Mouse (Mus musculus): Measurements from ENCODE around the gene Wwc2.
"Not testable (repeated sequence)": the region's sequence is repeated elsewhere in the genome, so short reads cannot be mapped to it uniquely, and the experiment has no call there.

Wwc2 gene

GRCm38 (mm10) chr8:47849842-47850241 is 140.9 kb downstream of the Wwc2 start:
- DNase-seq (ENCODE audit: low spot score), result no peak

DNA sequence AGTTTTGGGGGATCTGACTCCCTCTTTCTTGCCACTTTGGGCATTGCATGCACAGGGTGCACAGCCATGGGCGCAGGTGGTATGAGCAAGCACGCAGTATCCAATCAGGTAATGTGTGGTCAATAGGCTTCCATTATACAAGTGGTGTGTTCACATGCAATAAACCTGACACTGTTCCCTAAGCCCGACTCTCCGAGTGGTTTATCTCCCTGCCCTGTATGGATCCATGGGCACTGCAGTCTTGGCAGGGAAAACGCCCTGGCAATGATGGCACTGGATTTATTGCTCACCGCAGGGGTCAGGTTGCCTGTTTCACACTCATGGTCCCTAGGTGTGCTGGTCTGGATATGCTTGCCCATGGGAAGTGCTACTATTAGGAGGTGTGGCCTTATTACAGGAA is 142.8 kb downstream of the Wwc2 start:
- DNase-seq (ENCODE audit: low spot score), result no peak

DNA sequence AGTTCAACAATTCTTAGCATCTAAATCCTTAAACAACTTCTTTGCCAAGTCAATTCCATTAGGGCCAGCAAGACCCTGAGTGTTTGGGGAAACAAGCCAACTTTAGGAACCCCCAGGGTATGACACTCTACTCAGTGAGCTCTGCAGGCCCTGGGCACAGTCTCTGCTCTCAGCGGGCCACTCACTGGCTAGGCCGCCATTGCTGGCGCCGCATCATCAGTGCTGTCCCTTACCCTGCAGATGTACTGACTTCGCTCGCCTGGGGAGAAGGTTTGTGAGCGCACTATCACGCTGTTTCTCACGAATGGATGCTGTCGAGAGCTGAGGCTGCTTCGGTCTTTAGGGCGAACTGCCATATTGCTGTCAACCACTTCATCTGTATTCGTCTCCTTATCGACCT is 143.6 kb downstream of the Wwc2 start:
- DNase-seq (ENCODE audit: low spot score), result no peak

DNA sequence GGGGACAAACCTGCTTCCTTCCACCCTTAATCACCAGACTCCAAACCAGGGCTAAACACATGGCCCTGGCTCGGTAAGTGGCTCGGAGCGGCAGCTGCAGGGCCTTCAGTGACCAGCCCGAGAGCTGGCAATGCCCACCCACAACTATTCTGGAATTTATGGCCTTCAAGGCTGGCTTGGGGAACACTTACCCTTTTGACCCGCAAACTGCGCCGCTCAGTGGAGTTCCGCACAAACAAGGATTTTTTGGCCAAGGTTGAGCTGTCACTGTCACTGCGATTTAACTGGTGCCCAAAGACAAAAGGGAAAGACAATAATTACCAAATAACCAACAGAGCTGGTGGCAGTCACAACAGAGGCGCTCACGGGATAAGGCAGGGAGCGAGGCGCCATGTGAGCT is 144.8 kb downstream of the Wwc2 start:
- DNase-seq (ENCODE audit: low spot score), result no peak

DNA sequence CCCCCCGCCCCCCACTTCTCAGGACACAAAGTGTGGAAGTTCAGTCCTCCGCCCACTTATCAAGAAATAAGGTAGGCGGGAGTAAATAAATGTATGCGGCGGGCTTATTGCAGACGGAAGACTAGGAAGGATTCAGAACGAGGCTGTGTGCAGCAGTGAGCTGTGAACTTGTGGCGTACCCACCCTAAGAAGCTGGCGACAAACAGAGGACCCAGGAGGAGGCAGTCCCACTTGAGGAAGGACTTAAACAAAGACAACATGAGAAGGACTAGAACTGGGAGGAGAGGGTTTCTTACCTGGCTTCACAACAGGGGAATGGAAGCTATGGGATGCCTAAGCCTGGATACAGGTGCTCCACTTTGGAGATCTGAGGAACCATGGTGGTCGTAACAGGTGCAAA is 147.1 kb downstream of the Wwc2 start:
- DNase-seq (ENCODE audit: low spot score), result no peak

DNA sequence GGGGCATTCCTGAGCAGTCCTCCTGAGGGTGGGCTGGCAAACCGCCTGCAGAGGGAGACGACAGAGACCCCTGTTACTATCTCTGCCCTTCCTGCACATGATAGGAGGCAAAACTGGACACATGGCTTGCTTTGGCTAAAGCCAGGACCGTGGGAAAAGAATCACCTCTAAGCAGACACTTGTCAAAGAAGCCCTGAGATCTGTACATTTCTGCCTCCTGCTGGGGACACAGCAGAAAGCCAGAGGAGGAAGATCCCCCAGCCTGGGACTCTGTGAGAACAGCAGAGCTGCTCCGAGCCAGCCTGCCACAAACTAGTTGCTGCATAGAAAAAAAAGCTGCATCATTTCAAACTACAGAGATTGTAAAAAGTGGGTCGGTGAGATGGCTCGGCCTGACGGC is 147.7 kb downstream of the Wwc2 start:
- DNase-seq (ENCODE audit: low spot score), result no peak

- no peak for DNase-seq (ENCODE audit: low spot score)
Observed at GRCm38 (mm10) chr8:47833944-47834343, 156.8 kb downstream of the Wwc2 start.

GRCm38 (mm10) chr8:47832616-47833015 is 158.1 kb downstream of the Wwc2 start:
- no peak for DNase-seq (ENCODE audit: low spot score)

DNA sequence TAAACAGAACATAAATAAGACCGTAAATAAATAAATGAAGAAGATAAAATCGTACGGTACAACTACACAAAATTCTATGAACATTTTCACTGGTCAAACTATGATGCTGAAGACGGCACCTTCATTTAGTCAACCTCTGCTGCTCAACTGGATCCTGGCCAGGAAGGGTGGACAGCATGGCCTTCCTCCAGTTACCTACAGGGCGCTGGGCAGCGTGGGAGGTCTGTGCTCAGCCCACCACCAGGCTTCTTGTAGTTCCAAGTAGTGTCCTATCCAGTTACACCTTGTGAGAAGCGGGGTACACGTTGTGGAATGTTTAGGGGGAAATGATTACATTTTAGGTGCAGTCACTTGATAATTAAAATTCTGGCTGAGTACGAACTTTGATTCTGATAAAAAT is 163.8 kb downstream of the Wwc2 start:
- DNase-seq (ENCODE audit: low spot score), result no peak

DNA sequence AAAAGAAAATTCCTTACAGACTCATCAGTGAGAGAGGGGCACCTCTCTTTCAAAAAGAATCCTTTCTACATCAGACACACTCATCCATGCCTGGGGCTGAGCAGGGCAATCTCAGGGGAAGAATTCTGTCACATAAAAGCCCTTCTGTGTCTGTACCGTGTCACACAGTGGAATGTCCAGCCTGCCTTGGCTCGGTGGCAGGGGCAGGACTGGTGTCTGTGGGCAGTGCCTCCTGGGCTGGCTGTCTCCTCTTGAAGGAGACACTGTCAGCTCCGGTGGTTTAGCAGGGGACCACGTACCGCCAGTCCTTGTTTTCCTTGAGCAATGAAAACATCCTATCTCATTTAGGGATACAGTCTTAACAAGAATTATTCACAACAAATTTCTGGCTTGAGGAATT is 165.1 kb downstream of the Wwc2 start:
- no peak for DNase-seq (ENCODE audit: low spot score)

GRCm38 (mm10) chr8:47824182-47824581 is 166.5 kb downstream of the Wwc2 start, which contains the start of gene Cldn22:
Gene Cldn22 (plus strand): TSS chr8:47824482.
- DNase-seq (ENCODE audit: low spot score), result no peak

GRCm38 (mm10) chr8:47823777-47824176 is 166.9 kb downstream of the Wwc2 start:
- DNase-seq (ENCODE audit: low spot score), result no peak

- DNase-seq (ENCODE audit: low spot score), result not testable (repeated sequence)
Observed at GRCm38 (mm10) chr8:47822541-47822940, 168.2 kb downstream of the Wwc2 start.

DNA sequence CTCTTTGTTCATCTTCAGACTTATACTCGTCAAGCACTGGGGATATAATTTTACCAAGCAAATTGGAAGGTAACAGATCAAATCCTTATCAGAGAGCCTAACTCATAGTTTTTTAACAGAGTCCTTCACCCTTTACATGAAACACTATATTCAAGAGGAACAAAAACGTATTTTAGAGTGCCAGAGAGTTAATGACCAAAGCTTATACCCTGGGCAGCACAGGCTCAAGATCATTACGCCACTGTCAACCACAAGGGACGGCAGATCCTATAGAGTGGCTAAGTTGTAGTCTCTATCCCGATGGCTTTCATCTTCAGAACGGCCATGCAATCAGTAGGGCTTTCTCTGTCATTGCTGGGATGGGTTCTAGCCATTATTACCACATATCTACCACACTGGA is 168.9 kb downstream of the Wwc2 start, which contains the start of gene Cldn24:
Gene Cldn24, plus strand, starts transcription at position 301 of the 400 bp plus-strand sequence.
- no peak for DNase-seq (ENCODE audit: low spot score)

GRCm38 (mm10) chr8:47820914-47821772 is 169.6 kb downstream of the Wwc2 start:
- no peak for DNase-seq (ENCODE audit: low spot score)

GRCm38 (mm10) chr8:47819034-47819433 is 171.7 kb downstream of the Wwc2 start:
- no peak for DNase-seq (ENCODE audit: low spot score)

- DNase-seq (ENCODE audit: low spot score), result no peak
Observed at GRCm38 (mm10) chr8:47811221-47811620, 179.5 kb downstream of the Wwc2 start.

DNA sequence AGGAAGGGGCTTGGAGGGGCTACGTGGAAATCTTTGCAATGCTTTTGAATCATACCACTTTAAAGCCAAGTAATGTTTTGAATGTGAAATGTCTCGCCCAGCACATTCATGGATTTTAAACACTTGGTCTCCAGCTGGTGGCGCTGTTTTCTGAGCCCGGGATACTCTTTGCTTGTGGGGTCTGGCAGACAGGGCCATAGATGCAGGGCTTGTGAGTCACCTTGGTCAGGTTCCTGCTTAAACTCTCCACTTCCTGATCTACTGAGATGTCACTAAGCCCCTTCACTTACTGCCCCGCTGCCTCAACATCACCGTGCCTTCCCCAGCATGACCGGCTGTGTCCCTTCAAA is 180.1 kb downstream of the Wwc2 start:
- DNase-seq (ENCODE audit: low spot score), result no peak

DNA sequence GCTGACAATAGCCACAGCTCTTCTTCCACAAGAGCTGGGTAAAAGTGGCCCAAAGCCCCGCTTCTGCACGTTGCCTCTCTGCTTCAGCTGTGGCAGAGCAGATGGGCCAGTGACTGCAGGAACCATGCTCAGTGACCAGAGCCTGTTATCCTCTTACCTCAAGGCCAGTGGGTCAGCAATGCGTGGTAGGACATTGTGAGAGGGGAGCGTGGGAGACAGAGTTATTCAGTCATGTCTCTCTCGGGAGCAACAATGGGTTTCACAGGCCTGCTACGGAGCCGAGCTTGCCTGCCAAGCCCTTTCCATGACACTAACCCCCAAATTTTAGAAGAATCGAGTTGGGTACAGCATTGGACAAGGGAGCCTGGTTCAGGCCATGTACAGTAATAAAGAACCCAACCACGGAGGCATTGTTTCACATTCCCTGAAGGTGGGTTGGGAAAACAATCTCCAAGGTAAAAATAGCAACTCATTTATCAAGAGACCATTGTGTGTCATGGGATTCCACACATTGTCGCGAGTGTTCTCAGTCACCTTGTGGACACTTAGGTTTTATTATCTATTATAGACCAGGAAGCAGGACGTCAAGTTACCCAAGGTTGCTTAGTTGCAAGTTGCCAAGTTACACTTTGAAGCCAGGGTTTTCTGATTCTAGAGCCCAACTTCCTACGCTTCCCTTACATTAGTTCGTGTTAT is 180.6 kb downstream of the Wwc2 start:
- no peak for DNase-seq (ENCODE audit: low spot score)

GRCm38 (mm10) chr8:47804262-47804661 is 186.5 kb downstream of the Wwc2 start:
- no peak for DNase-seq (ENCODE audit: low spot score)

DNA sequence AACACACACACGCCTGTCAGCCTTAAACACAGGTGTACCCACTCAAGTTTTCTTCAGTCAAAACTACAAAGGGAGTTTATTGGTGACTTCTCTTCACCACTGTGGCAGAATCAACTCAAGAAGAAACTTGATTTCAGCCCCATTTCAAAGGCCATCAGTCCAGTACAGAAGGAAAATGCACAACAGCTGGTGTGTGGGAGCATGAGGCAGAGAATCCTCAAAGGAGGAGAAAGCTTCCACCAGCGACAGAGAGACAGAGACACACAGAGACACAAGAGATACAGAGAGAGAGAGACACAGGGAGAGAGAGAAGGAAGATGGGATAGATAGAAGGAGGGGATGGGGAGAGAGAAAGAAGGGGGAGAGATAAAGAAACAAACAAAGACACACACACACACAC is 188.4 kb downstream of the Wwc2 start:
- DNase-seq (ENCODE audit: low spot score), result no peak

- no peak for DNase-seq (ENCODE audit: low spot score)
Observed at GRCm38 (mm10) chr8:47799438-47799837, 191.3 kb downstream of the Wwc2 start.

DNA sequence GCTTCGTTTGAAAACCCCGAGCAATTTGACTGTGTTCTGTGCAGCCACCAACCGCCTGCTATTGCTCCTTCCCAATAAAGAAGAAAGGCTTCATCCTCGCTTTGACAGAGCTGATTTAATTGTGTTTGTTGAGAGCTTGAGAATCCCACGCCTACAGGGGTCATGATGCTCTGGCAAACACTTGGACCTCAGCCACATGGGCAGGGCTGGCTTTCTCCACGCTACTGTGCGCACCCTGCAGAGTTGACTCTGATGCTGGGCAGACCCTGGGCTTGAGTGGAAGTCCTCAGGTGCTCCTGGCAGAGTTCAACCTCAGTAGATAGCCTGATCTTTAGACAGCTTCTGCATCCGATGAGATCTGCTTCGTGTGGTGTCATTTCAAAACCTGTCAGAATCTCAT is 198.7 kb downstream of the Wwc2 start:
- DNase-seq (ENCODE audit: low spot score), result no peak

- no peak for DNase-seq (ENCODE audit: low spot score)
Observed at GRCm38 (mm10) chr8:47787705-47788104, 203.0 kb downstream of the Wwc2 start.
